Mouse (Mus musculus): Measurements from ENCODE around the gene Lgals2. TPM values are rescaled to one million over a fixed set of nuclear protein-coding genes. Genes with fewer than 3 reads are reported as not detected.
A peak's percentile ranks its signal among the peaks of the same experiment; 100 is the strongest.

Lgals2 gene
- total and polyA plus RNA-seq, 2 experiments from 2014 or later = not detected

DNA sequence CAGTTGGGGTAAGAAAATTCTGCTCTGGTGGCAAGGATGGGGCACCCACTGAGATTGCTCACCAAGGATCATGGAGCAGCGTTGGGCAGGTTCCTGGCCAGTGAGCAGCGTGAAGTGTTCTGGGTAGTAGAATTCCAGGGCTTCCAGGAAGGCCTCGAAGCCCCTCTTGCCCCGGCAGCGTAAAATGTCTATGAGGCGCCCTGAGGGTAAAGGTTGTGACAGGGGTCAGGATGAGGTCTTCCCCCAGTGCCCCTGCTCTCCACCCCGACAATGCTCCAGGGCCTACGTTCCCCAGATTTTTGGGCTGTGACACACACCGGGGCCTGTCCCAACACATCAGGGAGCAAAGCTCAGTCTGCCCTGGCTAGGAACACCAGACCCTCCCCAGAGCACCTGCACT is 53.8 kb downstream of the Lgals2 start:
- Histone ChIP-seq H3K4me3 (ENCODE audit: low read depth, low read length) (peak overlapping the region; percentile 45; the same call in 1 of the 2 replicates), H3K4me1 (ENCODE audit: insufficient read depth) (peaks cover 5% of the 10 kb centered on the region; the same call in 1 of the 2 replicates), H3K4me2 (ENCODE audit: low read depth) (peak overlapping the region; percentile 79; the same call in 1 of the 2 replicates), H3K27ac (ENCODE audit: low read depth, low read length) (no peak overlapping the region), H3K9ac (no peak overlapping the region), H3K9me3 (ENCODE audit: low read length) (no peaks in the 10 kb centered on the region), H3K27me3 (ENCODE audit: insufficient read depth, low read length) (peaks cover 12% of the 10 kb centered on the region; the same call in 1 of the 2 replicates), H3K36me3 (ENCODE audit: insufficient read depth) (no peaks in the 10 kb centered on the region)
- 87% methylated on average over 9 of the region's 9 CpGs for WGBS
- DNase-seq (no peak), ATAC-seq (no peak)
- TF ChIP-seq CTCF (IDR thresholded peaks at IDR 0.05; ENCODE audit: low read depth) = no peak

Small RNA genes lying within 50 kb of the gene (microRNA-seq; reads per million reads assigned to microRNA genes)
- gene Mir6955 = 0.39 to 0.49 reads per million in 2 experiments

Other genes with a start within 250 kb of the Lgals2 start
- gene Elfn2, start 136.8 kb downstream of the Lgals2 start, total RNA-seq (2014; rRNA removed) = 33.9 and 51.6 TPM in 2 replicates
- 8.1 and 10.1 TPM in 2 replicates for gene Elfn2, start 136.8 kb downstream of the Lgals2 start, polyA plus RNA-seq (2015; fragmentation: Nextera tagmentation; extraction: Ambion mirVana)
- 6.4 and 11.4 TPM in 2 replicates for gene Mfng, start 82.1 kb downstream of the Lgals2 start, total RNA-seq (2014; rRNA removed)
- 16.0 and 16.8 TPM in 2 replicates for gene Mfng, start 82.1 kb downstream of the Lgals2 start, polyA plus RNA-seq (2015; fragmentation: Nextera tagmentation; extraction: Ambion mirVana)
- 0.57 and 0.77 TPM in 2 replicates for gene Card10, start 52.5 kb downstream of the Lgals2 start, total RNA-seq (2014; rRNA removed)
- gene Card10, start 52.5 kb downstream of the Lgals2 start, polyA plus RNA-seq (2015; fragmentation: Nextera tagmentation; extraction: Ambion mirVana) = 1.2 and 1.7 TPM in 2 replicates
- gene Cdc42ep1, start 12.9 kb downstream of the Lgals2 start, total RNA-seq (2014; rRNA removed) = 8.3 and 8.6 TPM in 2 replicates
- gene Cdc42ep1, start 12.9 kb downstream of the Lgals2 start, polyA plus RNA-seq (2015; fragmentation: Nextera tagmentation; extraction: Ambion mirVana) = 10.6 and 13.5 TPM in 2 replicates
- 37.0 and 42.9 TPM in 2 replicates for gene Gga1, start 21.7 kb upstream of the Lgals2 start, total RNA-seq (2014; rRNA removed)
- 54.8 and 55.7 TPM in 2 replicates for gene Gga1, start 21.7 kb upstream of the Lgals2 start, polyA plus RNA-seq (2015; fragmentation: Nextera tagmentation; extraction: Ambion mirVana)
- not detected in 2 replicates for gene Gm49510, start 44.1 kb upstream of the Lgals2 start, total RNA-seq (2014; rRNA removed)
- not detected in 2 replicates for gene Gm49510, start 44.1 kb upstream of the Lgals2 start, polyA plus RNA-seq (2015; fragmentation: Nextera tagmentation; extraction: Ambion mirVana)
- 2.0 and 6.4 TPM in 2 replicates for gene Sh3bp1, start 44.2 kb upstream of the Lgals2 start, total RNA-seq (2014; rRNA removed)
- 3.3 and 4.3 TPM in 2 replicates for gene Sh3bp1, start 44.2 kb upstream of the Lgals2 start, polyA plus RNA-seq (2015; fragmentation: Nextera tagmentation; extraction: Ambion mirVana)
- gene Pdxp, start 58.4 kb upstream of the Lgals2 start, total RNA-seq (2014; rRNA removed) = 263 and 283 TPM in 2 replicates
- gene Pdxp, start 58.4 kb upstream of the Lgals2 start, polyA plus RNA-seq (2015; fragmentation: Nextera tagmentation; extraction: Ambion mirVana) = 174 and 175 TPM in 2 replicates
- gene Lgals1, start 71.2 kb upstream of the Lgals2 start, total RNA-seq (2014; rRNA removed) = 31.8 and 43.6 TPM in 2 replicates
- gene Lgals1, start 71.2 kb upstream of the Lgals2 start, polyA plus RNA-seq (2015; fragmentation: Nextera tagmentation; extraction: Ambion mirVana) = 63.2 and 99.4 TPM in 2 replicates
- gene Nol12, start 79.4 kb upstream of the Lgals2 start, total RNA-seq (2014; rRNA removed) = 11.2 and 17.6 TPM in 2 replicates
- 60.3 and 64.2 TPM in 2 replicates for gene Nol12, start 79.4 kb upstream of the Lgals2 start, polyA plus RNA-seq (2015; fragmentation: Nextera tagmentation; extraction: Ambion mirVana)
- gene Triobp, start 92.2 kb upstream of the Lgals2 start, total RNA-seq (2014; rRNA removed) = 36.7 and 40.5 TPM in 2 replicates
- gene Triobp, start 92.2 kb upstream of the Lgals2 start, polyA plus RNA-seq (2015; fragmentation: Nextera tagmentation; extraction: Ambion mirVana) = 25.1 and 30.5 TPM in 2 replicates
- gene H1f0, start 172.9 kb upstream of the Lgals2 start, total RNA-seq (2014; rRNA removed) = 198 and 209 TPM in 2 replicates
- gene H1f0, start 172.9 kb upstream of the Lgals2 start, polyA plus RNA-seq (2015; fragmentation: Nextera tagmentation; extraction: Ambion mirVana) = 224 and 248 TPM in 2 replicates
- gene Galr3, start 186.4 kb upstream of the Lgals2 start, total RNA-seq (2014; rRNA removed) = 0.62 TPM in 1 of 2 replicates, not detected in the other
- gene Galr3, start 186.4 kb upstream of the Lgals2 start, polyA plus RNA-seq (2015; fragmentation: Nextera tagmentation; extraction: Ambion mirVana) = 0.12 and 0.20 TPM in 2 replicates
- 43.3 and 50.5 TPM in 2 replicates for gene Ankrd54, start 207.4 kb upstream of the Lgals2 start, total RNA-seq (2014; rRNA removed)
- gene Ankrd54, start 207.4 kb upstream of the Lgals2 start, polyA plus RNA-seq (2015; fragmentation: Nextera tagmentation; extraction: Ambion mirVana) = 41.2 and 45.8 TPM in 2 replicates
- 213 and 218 TPM in 2 replicates for gene Eif3l, start 219.7 kb upstream of the Lgals2 start, total RNA-seq (2014; rRNA removed)
- 179 and 191 TPM in 2 replicates for gene Eif3l, start 219.7 kb upstream of the Lgals2 start, polyA plus RNA-seq (2015; fragmentation: Nextera tagmentation; extraction: Ambion mirVana)